In the genomic region with DNA sequence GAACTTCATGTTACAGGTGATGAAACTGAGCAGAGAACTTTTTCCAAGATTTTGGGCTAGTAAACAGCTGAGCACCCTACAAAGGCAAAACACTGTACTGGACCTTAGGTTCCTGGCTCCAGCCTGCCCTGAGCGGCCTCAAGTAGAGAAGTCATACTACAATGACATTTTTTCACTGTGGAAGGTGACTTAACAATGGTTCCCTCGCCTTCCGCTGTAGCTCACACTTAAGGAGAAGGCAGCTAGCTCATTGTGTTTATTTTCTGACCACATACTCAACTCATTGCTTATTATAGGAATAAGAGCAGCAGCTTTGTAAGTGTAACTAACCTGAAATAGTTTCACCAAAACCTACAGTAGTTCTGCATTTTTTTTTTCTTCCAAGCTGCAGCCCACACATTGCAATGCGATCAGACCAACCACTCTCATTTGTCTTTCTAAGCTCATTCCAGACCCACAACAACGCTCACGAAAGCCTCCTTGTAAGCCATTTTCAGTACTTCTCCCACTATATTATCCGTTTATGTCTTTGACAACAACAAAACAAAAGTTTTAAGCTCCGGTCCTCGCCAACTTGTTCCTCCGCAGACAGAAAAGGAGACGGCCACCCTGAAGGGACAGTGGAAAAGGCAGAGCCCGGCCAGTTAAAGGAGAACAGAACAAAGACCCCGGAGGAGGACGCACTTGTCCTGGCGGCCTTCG, we compare ENCODE assay signal across 8 mouse cellular contexts. TPM values are rescaled to one million over a fixed set of nuclear protein-coding genes. Genes with fewer than 3 reads are reported as not detected.
DNase-seq lines count a peak whose midpoint lies in the region; ATAC-seq and TF ChIP-seq lines count a peak whose summit lies in the region.

No protein-coding gene starts in this region.

- no peak for DNase-seq in gastrocnemius, adult 2 months
- DNase-seq in gastrocnemius, adult 18-20 months (ENCODE audit: low spot score): no peak
- peak; percentile 23 for DNase-seq in embryonic facial prominence, embryonic 10.5 days (ENCODE audit: low spot score)
- DNase-seq in yolk sac, embryonic 10.5 days (ENCODE audit: low spot score): peak; percentile 24
- no peak for DNase-seq in right cerebral cortex, postnatal 36 days (ENCODE audit: low spot score in 2 of 2)

- no peak for TF ChIP-seq CTCF in gastrocnemius, adult 2 months (IDR thresholded peaks at IDR 0.05)
- TF ChIP-seq CTCF in E14TG2a.4 (conservative IDR thresholded peaks at IDR 0.05; ENCODE audit: low read length): no peak

- no peaks in the 10 kb centered on the region for H3K27me3 ChIP-seq in E14TG2a.4 (ENCODE audit: insufficient read depth, low read length)
- no peaks in the 10 kb centered on the region for H3K27me3 ChIP-seq in embryonic facial prominence, embryonic 10.5 days (replicated peaks; ENCODE audit: low read depth, poor library complexity, severe bottlenecking)
- no peaks in the 10 kb centered on the region for H3K27me3 ChIP-seq in hindbrain, embryonic 12.5 days
- H3K27me3 ChIP-seq in liver, embryonic 16.5 days (ENCODE audit: control insufficient read depth, insufficient read depth, low read depth, low read length): no peaks in the 10 kb centered on the region

- no peaks in the 10 kb centered on the region for H3K36me3 ChIP-seq in E14TG2a.4 (ENCODE audit: insufficient read depth, low read length)
- peaks cover 5% of the 10 kb centered on the region; the same call in 1 of the 2 replicates for H3K36me3 ChIP-seq in embryonic facial prominence, embryonic 10.5 days (replicated peaks)
- no peaks in the 10 kb centered on the region for H3K36me3 ChIP-seq in hindbrain, embryonic 12.5 days
- H3K36me3 ChIP-seq in liver, embryonic 16.5 days (ENCODE audit: control insufficient read depth, insufficient read depth): no peaks in the 10 kb centered on the region

- no peaks in the 10 kb centered on the region for H3K9me3 ChIP-seq in E14TG2a.4 (ENCODE audit: low read length)
- no peaks in the 10 kb centered on the region for H3K9me3 ChIP-seq in embryonic facial prominence, embryonic 10.5 days
- no peaks in the 10 kb centered on the region for H3K9me3 ChIP-seq in hindbrain, embryonic 12.5 days (replicated peaks)
- H3K9me3 ChIP-seq in liver, embryonic 16.5 days (replicated peaks; ENCODE audit: control insufficient read depth, low read length): no peaks in the 10 kb centered on the region

- intact Hi-C loops in gastrocnemius, adult 2 months (cut with DNase I): no loop called here

- peak; percentile 35; the same call in 1 of the 2 replicates for ATAC-seq in hindbrain, embryonic 12.5 days (ENCODE audit: low FRiP score)
- ATAC-seq in liver, embryonic 16.5 days (ENCODE audit: low read depth): 0 out of 2 replicates have a peak, but pooled peaks have one; percentile 0

- peak overlapping the region; percentile 94 for H3K27ac ChIP-seq in gastrocnemius, adult 2 months
- H3K27ac ChIP-seq in embryonic facial prominence, embryonic 10.5 days (replicated peaks): peak overlapping the region; percentile 98
- H3K27ac ChIP-seq in hindbrain, embryonic 12.5 days: peak overlapping the region; percentile 86
- peak overlapping the region; percentile 87 for H3K27ac ChIP-seq in liver, embryonic 16.5 days (ENCODE audit: low read length)

- H3K4me3 ChIP-seq in gastrocnemius, adult 2 months: peak overlapping the region; percentile 97
- peak overlapping the region; percentile 86 for H3K4me3 ChIP-seq in E14TG2a.4 (replicated peaks; ENCODE audit: low read length)
- H3K4me3 ChIP-seq in embryonic facial prominence, embryonic 10.5 days: peak overlapping the region; percentile 83
- peak overlapping the region; percentile 64 for H3K4me3 ChIP-seq in hindbrain, embryonic 12.5 days
- H3K4me3 ChIP-seq in liver, embryonic 16.5 days (ENCODE audit: low read depth, low read length): peak overlapping the region; percentile 90

- H3K4me2 ChIP-seq in hindbrain, embryonic 12.5 days (replicated peaks): peak overlapping the region; percentile 64
- peak overlapping the region; percentile 52 for H3K4me2 ChIP-seq in liver, embryonic 16.5 days (ENCODE audit: low read depth, low read length)

- H3K4me1 ChIP-seq in E14TG2a.4 (replicated peaks; ENCODE audit: low read depth, low read length): peaks cover 5% of the 10 kb centered on the region
- H3K4me1 ChIP-seq in embryonic facial prominence, embryonic 10.5 days: peaks cover 8% of the 10 kb centered on the region; the same call in 1 of the 2 replicates
- peaks cover 4% of the 10 kb centered on the region; the same call in 1 of the 2 replicates for H3K4me1 ChIP-seq in hindbrain, embryonic 12.5 days
- peaks cover 2% of the 10 kb centered on the region; the same call in 1 of the 2 replicates for H3K4me1 ChIP-seq in liver, embryonic 16.5 days (ENCODE audit: control insufficient read depth, low read depth, low read length)

- 3% methylated on average over 16 of the region's 16 CpGs for WGBS in embryonic facial prominence, embryonic 10.5 days
- 2% methylated on average over 16 of the region's 16 CpGs for WGBS in hindbrain, embryonic 12.5 days
- 2% methylated on average over 16 of the region's 16 CpGs for WGBS in liver, embryonic 16.5 days (ENCODE audit: insufficient replicate concordance)

- peak overlapping the region; percentile 75 for H3K9ac ChIP-seq in hindbrain, embryonic 12.5 days
- H3K9ac ChIP-seq in liver, embryonic 16.5 days (ENCODE audit: low read depth, low read length): peak overlapping the region; percentile 85

RNA-seq across cellular contexts. Expression of a gene that starts 0.8 kb away (rescaled TPM):
- 1 to 10 TPM; 4.5 to 5.6 TPM for total RNA-seq in gastrocnemius, adult 2 months (2021)
- total RNA-seq in gastrocnemius, adult 18-20 months (2021): 1 to 10 TPM; 3.2 to 5.5 TPM
- 18.9 and 19.0 TPM in 2 replicates for polyA plus RNA-seq in embryonic facial prominence, embryonic 10.5 days (2016; fragmentation: Nextera tagmentation; extraction: Ambion mirVana)
- polyA plus RNA-seq in hindbrain, embryonic 12.5 days (2016; fragmentation: Nextera tagmentation; extraction: Ambion mirVana): 22.5 and 23.9 TPM in 2 replicates
- 3.8 and 4.4 TPM in 2 replicates for polyA plus RNA-seq in liver, embryonic 16.5 days (2015; fragmentation: Nextera tagmentation; extraction: Ambion mirVana)

Comparison
In these comparisons a context has a peak if more than half of its experiments do, and no peak if none do; other contexts are left out.
1. DNase-seq: peak in embryonic facial prominence, embryonic 10.5 days (single experiment) and yolk sac, embryonic 10.5 days (single experiment); none in gastrocnemius, adult 2 months (single experiment), gastrocnemius, adult 18-20 months (single experiment) and right cerebral cortex, postnatal 36 days (0 of 2).
2. Peak in every context shown above with its lines, with median percentiles within 50 percentile points of each other: H3K27ac ChIP-seq and H3K4me3 ChIP-seq.